Mouse (Mus musculus) ES-E14 (cell line): ENCODE data around the gene Rcvrn.

ENCODE experiments used
- MAFK ChIP-seq: IDR thresholded peaks from 2 replicates; pipeline ENCODE4 v1.6.1; 2014; ENCODE audit warnings: mild to moderate bottlenecking, low read depth, low read length, inconsistent platforms; ENCODE audit not compliant: insufficient read depth
- ZC3H11A ChIP-seq: IDR thresholded peaks from 2 replicates; pipeline ENCODE4 v1.6.1; 2012; ENCODE audit warnings: low read depth, mild to moderate bottlenecking, inconsistent platforms, low read length, borderline replicate concordance
- ZNF384 ChIP-seq: IDR thresholded peaks from 2 replicates; pipeline ENCODE4 v1.6.1; 2012; ENCODE audit warnings: low read depth, low read length, inconsistent platforms

GRCm38 (mm10) chr11:67667531-67668332 is 27.4 kb upstream of the Rcvrn start:
- TF ChIP-seq ZNF384: no peak
- no peak for TF ChIP-seq ZC3H11A
- TF ChIP-seq MAFK: no peak
